Mouse (Mus musculus) spleen, adult 2 months (tissue): ENCODE data around the gene Plek.

ENCODE experiments used
- CTCF ChIP-seq: fragments of 200-500 bp; IDR thresholded peaks from 2 replicates; pipeline ENCODE4 v1.5.1; 2011; ENCODE audit warnings: mild to moderate bottlenecking, inconsistent platforms; ENCODE audit not compliant: insufficient read depth, insufficient read length, insufficient replicate concordance; ENCODE audit errors: extremely low read depth
- POLR2A ChIP-seq: fragments of 200-500 bp; IDR thresholded peaks from 2 replicates; pipeline ENCODE4 v1.6.1; 2011; ENCODE audit warnings: low read depth, low read length, inconsistent platforms

- no peak for TF ChIP-seq CTCF
- TF ChIP-seq POLR2A, result no peak
These were observed 59.3 kb downstream of the Plek start for GRCm38 (mm10) chr11:16992880-16993279.
